Mouse (Mus musculus): Measurements from ENCODE around the gene Ppp2r3a. TPM values are rescaled to one million over a fixed set of nuclear protein-coding genes. Genes with fewer than 3 reads are reported as not detected.

Ppp2r3a gene
- polyA plus RNA-seq, 1 experiment = 0.67 TPM

DNA sequence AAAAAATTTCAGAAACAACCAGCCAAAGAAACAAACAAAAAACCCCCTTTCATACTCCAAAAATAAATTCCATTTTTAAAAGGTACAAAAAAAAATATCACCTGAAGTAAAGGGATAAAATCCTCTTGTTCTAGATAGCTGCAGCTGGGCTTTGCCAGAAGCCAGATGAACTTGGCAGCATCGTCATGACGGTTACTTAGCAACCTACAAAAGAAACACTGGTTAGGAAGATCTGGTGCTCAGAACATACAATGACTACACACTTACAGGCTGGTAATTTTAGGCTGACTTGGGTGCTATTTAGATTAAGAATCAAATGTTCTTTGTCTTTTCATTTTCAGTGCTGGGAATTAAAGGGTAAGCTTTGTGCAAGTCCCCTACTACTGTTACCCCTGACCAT lies 71.4 kb downstream of the Ppp2r3a start:
- WGBS = 76% methylated on average over 2 of the region's 2 CpGs
- no peak overlapping the region for H3K27ac ChIP-seq (ENCODE audit: insufficient read depth, low read depth, low read length)
- TF ChIP-seq CTCF (IDR thresholded peaks at IDR 0.05; ENCODE audit: extremely low read depth, insufficient read length, insufficient replicate concordance, low read depth, low read length) (no peak), POLR2A (IDR thresholded peaks at IDR 0.05; ENCODE audit: low read depth, low read length) (no peak)
- H3K27me3 ChIP-seq (ENCODE audit: control insufficient read depth, insufficient read depth, low read length) = no peaks in the 10 kb centered on the region
- H3K4me1 ChIP-seq (ENCODE audit: control insufficient read depth, insufficient read depth, insufficient read length, low read length) = no peaks in the 10 kb centered on the region
- no peak overlapping the region for H3K4me3 ChIP-seq (ENCODE audit: low read depth, low read length)
- H3K36me3 ChIP-seq (ENCODE audit: control insufficient read depth, insufficient read depth, low read length) = peaks cover 6% of the 10 kb centered on the region

DNA sequence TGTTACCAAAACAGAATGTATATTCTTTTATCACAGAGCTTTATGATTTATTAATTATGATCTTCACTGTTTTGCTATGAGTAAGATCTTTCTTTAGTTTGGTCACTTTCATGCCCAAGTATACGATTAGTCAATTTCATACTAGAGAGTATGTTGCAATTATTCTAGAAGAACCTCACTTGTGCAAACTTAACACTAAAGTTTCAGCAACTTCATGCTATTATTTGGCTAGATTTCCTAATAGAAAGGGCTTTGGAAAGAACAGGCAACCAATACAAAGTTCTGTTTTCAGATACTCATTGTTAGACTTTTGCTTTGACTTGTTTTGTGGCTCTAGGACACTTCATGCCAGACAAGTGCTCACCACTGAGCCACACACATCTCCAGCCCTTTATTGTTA lies 91.0 kb downstream of the Ppp2r3a start:
- no peak for TF ChIP-seq POLR2A (IDR thresholded peaks at IDR 0.05; ENCODE audit: low read depth, low read length)
- no peak for TF ChIP-seq CTCF (IDR thresholded peaks at IDR 0.05; ENCODE audit: extremely low read depth, insufficient read length, insufficient replicate concordance, low read depth, low read length)
- WGBS = 82% methylated on average over 1 of the region's 1 CpGs
- H3K4me1 ChIP-seq (ENCODE audit: control insufficient read depth, insufficient read depth, insufficient read length, low read length) = no peaks in the 10 kb centered on the region

DNA sequence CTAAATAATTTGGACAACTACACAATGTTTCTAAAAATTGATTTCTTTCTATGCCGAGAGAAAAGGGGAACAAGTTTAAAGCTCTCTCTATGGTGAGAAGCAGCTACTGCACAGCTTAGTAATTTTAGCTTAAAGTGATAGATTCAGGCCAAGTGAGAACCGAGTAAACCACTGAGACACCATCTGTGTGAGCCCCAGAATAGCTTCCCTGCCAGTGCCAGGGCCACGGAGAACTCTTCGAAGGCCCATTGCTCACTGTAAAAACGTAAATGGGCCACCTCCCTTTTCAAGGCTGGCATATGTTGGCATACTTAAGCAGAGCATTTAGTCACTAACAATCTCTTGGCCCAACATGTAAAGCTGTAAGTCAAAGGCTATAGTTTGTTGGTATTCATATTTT lies 91.5 kb downstream of the Ppp2r3a start:
- Histone ChIP-seq H3K4me1 (ENCODE audit: control insufficient read depth, insufficient read depth, insufficient read length, low read length) (no peaks in the 10 kb centered on the region), H3K36me3 (ENCODE audit: control insufficient read depth, insufficient read depth, low read length) (no peaks in the 10 kb centered on the region), H3K27ac (ENCODE audit: insufficient read depth, low read depth, low read length) (no peak overlapping the region), H3K27me3 (ENCODE audit: control insufficient read depth, insufficient read depth, low read length) (no peaks in the 10 kb centered on the region; the same call in 1 of the 2 replicates), H3K4me3 (ENCODE audit: low read depth, low read length) (no peak overlapping the region)
- WGBS = 79% methylated on average over 5 of the region's 5 CpGs
- TF ChIP-seq CTCF (IDR thresholded peaks at IDR 0.05; ENCODE audit: extremely low read depth, insufficient read length, insufficient replicate concordance, low read depth, low read length) (no peak), POLR2A (IDR thresholded peaks at IDR 0.05; ENCODE audit: low read depth, low read length) (no peak)

More for the DNA sequence above, 91.0 kb downstream of the Ppp2r3a start:
- Histone ChIP-seq H3K27ac (ENCODE audit: insufficient read depth, low read depth, low read length) (no peak overlapping the region), H3K4me3 (ENCODE audit: low read depth, low read length) (no peak overlapping the region), H3K27me3 (ENCODE audit: control insufficient read depth, insufficient read depth, low read length) (no peaks in the 10 kb centered on the region; the same call in 1 of the 2 replicates), H3K36me3 (ENCODE audit: control insufficient read depth, insufficient read depth, low read length) (no peaks in the 10 kb centered on the region)

GRCm38 (mm10) chr9:101159431-101159830 lies 92.2 kb downstream of the Ppp2r3a start:
- Histone ChIP-seq H3K4me1 (ENCODE audit: control insufficient read depth, insufficient read depth, insufficient read length, low read length) (no peaks in the 10 kb centered on the region), H3K27me3 (ENCODE audit: control insufficient read depth, insufficient read depth, low read length) (no peaks in the 10 kb centered on the region; the same call in 1 of the 2 replicates), H3K27ac (ENCODE audit: insufficient read depth, low read depth, low read length) (no peak overlapping the region), H3K4me3 (ENCODE audit: low read depth, low read length) (no peak overlapping the region), H3K36me3 (ENCODE audit: control insufficient read depth, insufficient read depth, low read length) (no peaks in the 10 kb centered on the region)
- no peak for TF ChIP-seq POLR2A (IDR thresholded peaks at IDR 0.05; ENCODE audit: low read depth, low read length)
- no peak for TF ChIP-seq CTCF (IDR thresholded peaks at IDR 0.05; ENCODE audit: extremely low read depth, insufficient read length, insufficient replicate concordance, low read depth, low read length)
- WGBS = 95% methylated on average over 1 of the region's 1 CpGs

- TF ChIP-seq CTCF (IDR thresholded peaks at IDR 0.05; ENCODE audit: extremely low read depth, insufficient read length, insufficient replicate concordance, low read depth, low read length) (no peak), POLR2A (IDR thresholded peaks at IDR 0.05; ENCODE audit: low read depth, low read length) (no peak)
- no peaks in the 10 kb centered on the region for H3K27me3 ChIP-seq (ENCODE audit: control insufficient read depth, insufficient read depth, low read length)
- 64% methylated on average over 5 of the region's 5 CpGs for WGBS
- no peak overlapping the region for H3K27ac ChIP-seq (ENCODE audit: insufficient read depth, low read depth, low read length)
- H3K4me1 ChIP-seq (ENCODE audit: control insufficient read depth, insufficient read depth, insufficient read length, low read length) = no peaks in the 10 kb centered on the region
- H3K36me3 ChIP-seq (ENCODE audit: control insufficient read depth, insufficient read depth, low read length) = no peaks in the 10 kb centered on the region
- H3K4me3 ChIP-seq (ENCODE audit: low read depth, low read length) = no peak overlapping the region
These were observed 98.7 kb downstream of the Ppp2r3a start for GRCm38 (mm10) chr9:101152872-101153271.

- TF ChIP-seq CTCF (IDR thresholded peaks at IDR 0.05; ENCODE audit: extremely low read depth, insufficient read length, insufficient replicate concordance, low read depth, low read length) (no peak), POLR2A (IDR thresholded peaks at IDR 0.05; ENCODE audit: low read depth, low read length) (no peak)
- no peaks in the 10 kb centered on the region for H3K4me1 ChIP-seq (ENCODE audit: control insufficient read depth, insufficient read depth, insufficient read length, low read length)
- WGBS = 76% methylated on average over 4 of the region's 4 CpGs
- no peak overlapping the region for H3K4me3 ChIP-seq (ENCODE audit: low read depth, low read length)
- H3K36me3 ChIP-seq (ENCODE audit: control insufficient read depth, insufficient read depth, low read length) = peaks cover 14% of the 10 kb centered on the region
- no peaks in the 10 kb centered on the region for H3K27me3 ChIP-seq (ENCODE audit: control insufficient read depth, insufficient read depth, low read length)
- no peak overlapping the region for H3K27ac ChIP-seq (ENCODE audit: insufficient read depth, low read depth, low read length)
These were observed 108.0 kb downstream of the Ppp2r3a start for GRCm38 (mm10) chr9:101143635-101144034.

- 43% methylated on average over 8 of the region's 8 CpGs for WGBS
These were observed 137.3 kb downstream of the Ppp2r3a start for GRCm38 (mm10) chr9:101114182-101114884.

More at GRCm38 (mm10) chr9:101114182-101114884, 137.3 kb downstream of the Ppp2r3a start:
- Histone ChIP-seq H3K4me3 (ENCODE audit: low read depth, low read length) (no peak overlapping the region), H3K27ac (ENCODE audit: insufficient read depth, low read depth, low read length) (no peak overlapping the region), H3K27me3 (ENCODE audit: control insufficient read depth, insufficient read depth, low read length) (no peaks in the 10 kb centered on the region), H3K4me1 (ENCODE audit: control insufficient read depth, insufficient read depth, insufficient read length, low read length) (peaks cover 2% of the 10 kb centered on the region; the same call in 1 of the 2 replicates), H3K36me3 (ENCODE audit: control insufficient read depth, insufficient read depth, low read length) (no peaks in the 10 kb centered on the region)
- TF ChIP-seq CTCF (IDR thresholded peaks at IDR 0.05; ENCODE audit: extremely low read depth, insufficient read length, insufficient replicate concordance, low read depth, low read length) = no peak
- no peak for TF ChIP-seq POLR2A (IDR thresholded peaks at IDR 0.05; ENCODE audit: low read depth, low read length)
